Mouse (Mus musculus): ENCODE measurements around the gene Mov10l1. TPM values are rescaled to one million over a fixed set of nuclear protein-coding genes. Genes with fewer than 3 reads are reported as not detected.

Mov10l1 gene
- polyA plus RNA-seq, 1 experiment from 2014 or later, result 0.39 TPM

GRCm38 (mm10) chr15:88998636-88999035, 15.9 kb downstream of the Mov10l1 start:
- H3K9ac ChIP-seq (replicated peaks; ENCODE audit: low read length), result no peak overlapping the region
- H3K27ac ChIP-seq (replicated peaks; ENCODE audit: low read depth, low read length), result no peak overlapping the region
- DNase-seq (ENCODE audit: low spot score) (no peak), ATAC-seq (replicated peaks; ENCODE audit: insufficient number of reproducible peaks, low FRiP score, low TSS enrichment, low read depth) (no peak)
- WGBS, result 77% methylated on average over 8 of the region's 8 CpGs
- no peaks in the 10 kb centered on the region for H3K27me3 ChIP-seq (ENCODE audit: control insufficient read depth, insufficient read depth, low read length)
- no peaks in the 10 kb centered on the region for H3K4me1 ChIP-seq (ENCODE audit: control insufficient read depth, insufficient read depth, low read length)
- no peak overlapping the region for H3K4me2 ChIP-seq (ENCODE audit: low read depth, low read length)
- no peak overlapping the region for H3K4me3 ChIP-seq (ENCODE audit: low read depth, low read length)
- no peaks in the 10 kb centered on the region for H3K36me3 ChIP-seq (replicated peaks; ENCODE audit: control insufficient read depth, insufficient read depth, low read depth, low read length)
- H3K9me3 ChIP-seq (replicated peaks; ENCODE audit: control insufficient read depth, low read length), result no peaks in the 10 kb centered on the region

GRCm38 (mm10) chr15:88999124-88999523, 16.4 kb downstream of the Mov10l1 start:
- Histone ChIP-seq H3K27me3 (ENCODE audit: control insufficient read depth, insufficient read depth, low read length) (no peaks in the 10 kb centered on the region), H3K27ac (replicated peaks; ENCODE audit: low read depth, low read length) (no peak overlapping the region), H3K4me2 (ENCODE audit: low read depth, low read length) (no peak overlapping the region), H3K4me1 (ENCODE audit: control insufficient read depth, insufficient read depth, low read length) (no peaks in the 10 kb centered on the region), H3K36me3 (replicated peaks; ENCODE audit: control insufficient read depth, insufficient read depth, low read depth, low read length) (no peaks in the 10 kb centered on the region), H3K4me3 (ENCODE audit: low read depth, low read length) (no peak overlapping the region), H3K9ac (replicated peaks; ENCODE audit: low read length) (no peak overlapping the region), H3K9me3 (replicated peaks; ENCODE audit: control insufficient read depth, low read length) (no peaks in the 10 kb centered on the region)
- DNase-seq (ENCODE audit: low spot score) (no peak), ATAC-seq (replicated peaks; ENCODE audit: insufficient number of reproducible peaks, low FRiP score, low TSS enrichment, low read depth) (no peak)
- WGBS, result 87% methylated on average over 2 of the region's 2 CpGs

GRCm38 (mm10) chr15:89000367-89000766, 17.7 kb downstream of the Mov10l1 start:
- DNase-seq (ENCODE audit: low spot score) (no peak), ATAC-seq (replicated peaks; ENCODE audit: insufficient number of reproducible peaks, low FRiP score, low TSS enrichment, low read depth) (no peak)
- WGBS, result 33% methylated on average over 2 of the region's 2 CpGs
- H3K4me3 ChIP-seq (ENCODE audit: low read depth, low read length), result no peak overlapping the region
- H3K9me3 ChIP-seq (replicated peaks; ENCODE audit: control insufficient read depth, low read length), result no peaks in the 10 kb centered on the region
- H3K4me2 ChIP-seq (ENCODE audit: low read depth, low read length), result no peak overlapping the region
- no peaks in the 10 kb centered on the region for H3K4me1 ChIP-seq (ENCODE audit: control insufficient read depth, insufficient read depth, low read length)
- no peaks in the 10 kb centered on the region for H3K27me3 ChIP-seq (ENCODE audit: control insufficient read depth, insufficient read depth, low read length)
- no peaks in the 10 kb centered on the region for H3K36me3 ChIP-seq (replicated peaks; ENCODE audit: control insufficient read depth, insufficient read depth, low read depth, low read length)
- H3K27ac ChIP-seq (replicated peaks; ENCODE audit: low read depth, low read length), result no peak overlapping the region
- H3K9ac ChIP-seq (replicated peaks; ENCODE audit: low read length), result no peak overlapping the region

GRCm38 (mm10) chr15:89001245-89001644, 18.5 kb downstream of the Mov10l1 start:
- WGBS, result 81% methylated on average over 3 of the region's 3 CpGs
- no peak for ATAC-seq (replicated peaks; ENCODE audit: insufficient number of reproducible peaks, low FRiP score, low TSS enrichment, low read depth)
- no peak for DNase-seq (ENCODE audit: low spot score)
- H3K36me3 ChIP-seq (replicated peaks; ENCODE audit: control insufficient read depth, insufficient read depth, low read depth, low read length), result no peaks in the 10 kb centered on the region
- H3K27me3 ChIP-seq (ENCODE audit: control insufficient read depth, insufficient read depth, low read length), result no peaks in the 10 kb centered on the region
- no peaks in the 10 kb centered on the region for H3K9me3 ChIP-seq (replicated peaks; ENCODE audit: control insufficient read depth, low read length)
- H3K9ac ChIP-seq (replicated peaks; ENCODE audit: low read length), result no peak overlapping the region
- H3K4me2 ChIP-seq (ENCODE audit: low read depth, low read length), result no peak overlapping the region
- H3K27ac ChIP-seq (replicated peaks; ENCODE audit: low read depth, low read length), result no peak overlapping the region
- H3K4me3 ChIP-seq (ENCODE audit: low read depth, low read length), result no peak overlapping the region
- H3K4me1 ChIP-seq (ENCODE audit: control insufficient read depth, insufficient read depth, low read length), result no peaks in the 10 kb centered on the region

- Histone ChIP-seq H3K4me1 (ENCODE audit: control insufficient read depth, insufficient read depth, low read length) (no peaks in the 10 kb centered on the region), H3K4me2 (ENCODE audit: low read depth, low read length) (no peak overlapping the region), H3K36me3 (replicated peaks; ENCODE audit: control insufficient read depth, insufficient read depth, low read depth, low read length) (no peaks in the 10 kb centered on the region), H3K9me3 (replicated peaks; ENCODE audit: control insufficient read depth, low read length) (no peaks in the 10 kb centered on the region), H3K4me3 (ENCODE audit: low read depth, low read length) (no peak overlapping the region), H3K9ac (replicated peaks; ENCODE audit: low read length) (no peak overlapping the region), H3K27me3 (ENCODE audit: control insufficient read depth, insufficient read depth, low read length) (no peaks in the 10 kb centered on the region), H3K27ac (replicated peaks; ENCODE audit: low read depth, low read length) (no peak overlapping the region)
- DNase-seq (ENCODE audit: low spot score) (no peak), ATAC-seq (replicated peaks; ENCODE audit: insufficient number of reproducible peaks, low FRiP score, low TSS enrichment, low read depth) (no peak)
- WGBS, result 91% methylated on average over 7 of the region's 7 CpGs
Observed at GRCm38 (mm10) chr15:89007002-89007401, 24.3 kb downstream of the Mov10l1 start.

GRCm38 (mm10) chr15:89007781-89008180, 25.1 kb downstream of the Mov10l1 start:
- Histone ChIP-seq H3K27ac (replicated peaks; ENCODE audit: low read depth, low read length) (no peak overlapping the region), H3K4me2 (ENCODE audit: low read depth, low read length) (no peak overlapping the region), H3K36me3 (replicated peaks; ENCODE audit: control insufficient read depth, insufficient read depth, low read depth, low read length) (no peaks in the 10 kb centered on the region), H3K4me1 (ENCODE audit: control insufficient read depth, insufficient read depth, low read length) (no peaks in the 10 kb centered on the region), H3K9me3 (replicated peaks; ENCODE audit: control insufficient read depth, low read length) (no peaks in the 10 kb centered on the region), H3K9ac (replicated peaks; ENCODE audit: low read length) (no peak overlapping the region), H3K4me3 (ENCODE audit: low read depth, low read length) (no peak overlapping the region), H3K27me3 (ENCODE audit: control insufficient read depth, insufficient read depth, low read length) (no peaks in the 10 kb centered on the region)
- DNase-seq (ENCODE audit: low spot score), result no peak
- WGBS, result 84% methylated on average over 5 of the region's 5 CpGs
- ATAC-seq (replicated peaks; ENCODE audit: insufficient number of reproducible peaks, low FRiP score, low TSS enrichment, low read depth), result no peak

GRCm38 (mm10) chr15:89016722-89017121, 34.0 kb downstream of the Mov10l1 start:
- ATAC-seq (replicated peaks; ENCODE audit: insufficient number of reproducible peaks, low FRiP score, low TSS enrichment, low read depth) (no peak), DNase-seq (ENCODE audit: low spot score) (no peak)
- Histone ChIP-seq H3K27me3 (ENCODE audit: control insufficient read depth, insufficient read depth, low read length) (no peaks in the 10 kb centered on the region), H3K27ac (replicated peaks; ENCODE audit: low read depth, low read length) (no peak overlapping the region), H3K4me1 (ENCODE audit: control insufficient read depth, insufficient read depth, low read length) (no peaks in the 10 kb centered on the region), H3K36me3 (replicated peaks; ENCODE audit: control insufficient read depth, insufficient read depth, low read depth, low read length) (no peaks in the 10 kb centered on the region), H3K4me3 (ENCODE audit: low read depth, low read length) (no peak overlapping the region), H3K9me3 (replicated peaks; ENCODE audit: control insufficient read depth, low read length) (no peaks in the 10 kb centered on the region), H3K4me2 (ENCODE audit: low read depth, low read length) (no peak overlapping the region), H3K9ac (replicated peaks; ENCODE audit: low read length) (no peak overlapping the region)
- WGBS, result 90% methylated on average over 3 of the region's 3 CpGs

- no peak overlapping the region for H3K9ac ChIP-seq (replicated peaks; ENCODE audit: low read length)
- H3K27ac ChIP-seq (replicated peaks; ENCODE audit: low read depth, low read length), result no peak overlapping the region
- no peaks in the 10 kb centered on the region for H3K9me3 ChIP-seq (replicated peaks; ENCODE audit: control insufficient read depth, low read length)
- H3K27me3 ChIP-seq (ENCODE audit: control insufficient read depth, insufficient read depth, low read length), result no peaks in the 10 kb centered on the region
- no peaks in the 10 kb centered on the region for H3K36me3 ChIP-seq (replicated peaks; ENCODE audit: control insufficient read depth, insufficient read depth, low read depth, low read length)
- 76% methylated on average over 7 of the region's 7 CpGs for WGBS
- DNase-seq (ENCODE audit: low spot score), result no peak
- no peak overlapping the region for H3K4me2 ChIP-seq (ENCODE audit: low read depth, low read length)
- no peaks in the 10 kb centered on the region for H3K4me1 ChIP-seq (ENCODE audit: control insufficient read depth, insufficient read depth, low read length)
- H3K4me3 ChIP-seq (ENCODE audit: low read depth, low read length), result no peak overlapping the region
- ATAC-seq (replicated peaks; ENCODE audit: insufficient number of reproducible peaks, low FRiP score, low TSS enrichment, low read depth), result no peak
Observed at GRCm38 (mm10) chr15:89020085-89020484, 37.4 kb downstream of the Mov10l1 start.

Data from embryonic facial prominence, embryonic 11.5 days (tissue).